Mouse (Mus musculus) A20 (cell line): ENCODE measurements around the gene Gramd4.

Experiments
- DNase-seq: peaks from one replicate; pipeline ENCODE4 v3.0.0-alpha.2; 2011; ENCODE audit warnings: low read depth, low spot score

The Gramd4 gene

GRCm38 (mm10) chr15:86070368-86070767, 12.9 kb downstream of the Gramd4 start:
- no peak for DNase-seq

DNA sequence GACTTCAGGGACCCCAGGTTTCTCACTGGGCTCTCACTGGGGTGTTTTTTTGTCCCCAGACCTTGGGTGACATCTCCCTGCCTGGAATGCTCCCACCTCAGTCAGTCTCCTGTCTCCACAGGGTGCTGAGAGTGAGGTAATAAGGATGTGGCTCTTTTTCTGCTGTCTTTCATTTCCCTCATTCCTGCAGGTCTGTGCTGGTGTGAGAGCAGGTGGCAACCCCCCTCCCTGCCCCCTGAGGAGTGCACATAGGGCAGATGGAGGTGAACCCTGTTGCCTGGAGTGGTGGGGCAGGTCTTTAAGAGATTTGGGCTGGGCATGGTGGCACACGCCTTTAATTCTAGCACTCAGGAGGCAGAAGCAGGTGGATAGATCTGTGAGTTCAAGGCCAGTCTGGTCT, 13.7 kb downstream of the Gramd4 start:
- peak; percentile 57 for DNase-seq

GRCm38 (mm10) chr15:86074171-86074937, 16.9 kb downstream of the Gramd4 start:
- no peak for DNase-seq

DNA sequence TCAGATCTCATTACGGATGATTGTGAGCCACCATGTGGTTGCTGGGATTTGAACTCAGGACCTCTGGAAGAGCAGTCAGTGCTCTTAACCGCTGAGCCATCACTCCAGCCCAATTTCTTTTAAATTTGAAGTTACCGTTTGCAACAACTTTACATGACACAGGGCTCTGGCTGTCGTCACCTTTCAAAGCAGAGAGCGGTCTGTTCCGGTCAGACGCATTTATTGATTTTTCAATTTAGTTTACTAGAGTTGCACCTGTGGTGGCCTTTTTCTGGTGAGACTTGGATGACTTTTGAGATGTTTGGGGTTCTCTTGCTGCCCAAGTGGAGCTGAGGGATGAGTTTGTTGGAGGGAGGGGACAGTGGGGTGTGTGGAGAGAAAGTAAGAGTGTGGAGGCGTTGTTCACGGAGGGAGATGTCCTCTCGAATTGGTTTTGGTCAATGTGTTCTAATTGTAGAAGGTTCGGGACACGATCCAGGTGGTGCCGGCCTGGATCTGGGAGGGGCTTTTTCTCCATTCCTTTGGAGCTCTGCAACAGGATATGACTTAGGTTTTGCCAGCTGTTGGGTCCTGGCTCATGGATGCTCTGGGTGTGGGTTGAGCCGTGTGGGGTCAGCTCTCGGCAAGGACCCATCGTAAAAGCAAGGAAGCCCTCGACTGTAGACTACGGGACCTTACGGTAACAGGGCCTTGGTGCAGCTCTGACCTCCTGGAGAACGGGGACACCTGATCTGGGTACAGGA, 18.0 kb downstream of the Gramd4 start:
- DNase-seq: no peak

DNA sequence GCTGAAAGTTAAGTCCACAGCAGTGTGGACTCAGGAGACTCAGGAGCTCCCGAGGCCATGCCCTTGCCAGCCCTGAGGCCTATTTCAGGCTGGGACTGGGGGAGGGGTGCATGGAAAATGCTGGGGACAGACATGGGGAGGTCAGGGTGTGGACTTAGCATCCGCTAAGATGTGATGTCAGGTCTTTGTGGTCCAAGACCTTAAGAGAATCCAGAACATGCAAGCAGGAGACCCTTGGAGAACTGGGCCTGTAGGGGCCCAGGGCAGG, 18.5 kb downstream of the Gramd4 start:
- no peak for DNase-seq

DNA sequence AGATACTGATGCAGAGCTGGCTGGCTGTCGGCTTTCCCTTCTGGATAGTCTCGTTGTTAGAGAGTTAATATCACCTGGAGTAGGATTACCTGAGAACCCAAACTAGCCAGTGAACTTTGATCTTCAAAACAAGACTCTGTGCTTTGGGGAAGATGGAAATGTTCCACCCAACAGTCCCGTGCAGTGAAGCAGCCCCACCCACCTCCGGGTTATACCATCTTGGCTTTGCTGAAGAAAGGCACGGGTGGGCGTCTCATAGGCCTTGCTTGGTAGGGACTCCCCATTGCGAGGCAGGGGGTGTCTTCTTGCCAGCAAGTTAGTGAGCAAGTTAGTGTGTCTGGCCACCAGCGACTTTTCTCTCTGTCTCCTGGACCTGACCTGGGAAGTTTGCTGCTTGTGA, 18.9 kb downstream of the Gramd4 start:
- no peak for DNase-seq

- DNase-seq: no peak
Measured at GRCm38 (mm10) chr15:86077934-86078333, 20.4 kb downstream of the Gramd4 start.

DNA sequence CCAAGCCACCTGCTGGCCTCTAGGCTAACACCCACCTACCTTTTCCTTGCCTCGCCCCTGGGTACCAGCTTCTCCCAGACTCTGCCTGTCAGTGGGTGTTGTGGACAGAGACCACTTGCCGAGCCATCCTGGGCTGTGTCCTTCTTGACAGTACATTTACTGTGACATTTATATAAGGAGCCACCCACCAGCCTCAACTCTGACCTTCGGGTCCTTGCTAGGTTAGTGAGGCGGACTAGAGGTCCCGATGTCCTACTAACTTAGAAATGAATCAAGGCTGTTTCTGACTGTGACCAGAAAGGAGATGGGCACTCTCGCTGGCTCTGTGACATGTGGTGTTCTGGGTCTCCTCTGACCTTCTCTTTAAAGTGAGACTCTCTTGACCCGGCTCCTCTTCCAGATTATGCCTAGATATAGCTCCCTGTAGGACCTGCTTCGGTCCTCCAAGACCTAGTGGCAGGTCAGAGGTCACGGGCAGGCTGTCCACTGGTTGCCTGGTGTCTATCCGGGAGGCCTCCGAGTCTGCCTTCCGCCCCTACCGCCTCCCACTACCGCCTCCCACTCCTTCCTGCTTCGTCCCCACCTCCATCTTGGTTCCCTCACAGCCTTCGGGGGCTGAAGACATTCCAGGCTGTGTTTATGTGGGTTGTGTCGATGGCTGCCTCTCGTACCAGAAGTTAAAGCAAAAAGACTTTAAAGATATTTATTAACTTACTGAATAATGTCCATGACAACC, 21.2 kb downstream of the Gramd4 start:
- DNase-seq: no peak

DNA sequence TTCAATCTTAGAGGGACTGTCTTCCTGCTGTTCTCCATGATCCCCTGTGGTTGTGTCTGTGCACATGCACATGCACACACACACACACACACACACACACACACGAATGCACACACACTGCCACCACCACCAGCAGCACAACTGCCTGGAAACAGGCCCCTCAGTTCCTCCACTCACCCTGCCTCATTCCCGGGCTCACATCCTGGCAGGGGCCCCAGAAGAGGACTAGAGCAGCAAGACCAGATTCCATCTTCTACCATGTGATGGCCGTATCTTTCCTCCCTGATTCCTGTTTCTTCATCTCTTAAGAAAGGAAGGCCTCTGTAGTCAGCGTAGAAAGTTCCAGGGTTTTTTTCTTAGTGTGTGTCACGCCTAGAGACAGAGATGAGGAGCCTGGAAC, 22.0 kb downstream of the Gramd4 start:
- no peak for DNase-seq

GRCm38 (mm10) chr15:86079876-86080275, 22.4 kb downstream of the Gramd4 start:
- DNase-seq: no peak

DNA sequence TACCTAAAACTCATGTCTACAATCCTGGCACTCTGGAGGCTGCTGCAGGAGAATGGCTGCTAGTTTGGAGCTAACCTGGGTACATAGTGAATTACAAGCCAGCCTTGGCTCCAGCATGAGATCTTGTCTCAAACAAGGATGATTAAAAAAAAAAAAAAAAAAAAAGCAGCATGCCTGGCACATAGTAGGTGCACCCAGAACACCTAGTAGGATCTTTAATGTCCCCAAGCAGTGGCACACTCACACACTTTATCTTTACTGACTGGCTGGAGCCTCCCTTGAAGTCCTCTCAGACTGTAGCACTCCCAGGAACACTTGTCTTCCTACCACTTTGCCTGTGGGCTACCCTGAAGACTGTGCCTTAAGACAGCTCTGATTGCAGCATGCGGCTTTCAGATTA, 22.9 kb downstream of the Gramd4 start:
- DNase-seq: no peak

DNA sequence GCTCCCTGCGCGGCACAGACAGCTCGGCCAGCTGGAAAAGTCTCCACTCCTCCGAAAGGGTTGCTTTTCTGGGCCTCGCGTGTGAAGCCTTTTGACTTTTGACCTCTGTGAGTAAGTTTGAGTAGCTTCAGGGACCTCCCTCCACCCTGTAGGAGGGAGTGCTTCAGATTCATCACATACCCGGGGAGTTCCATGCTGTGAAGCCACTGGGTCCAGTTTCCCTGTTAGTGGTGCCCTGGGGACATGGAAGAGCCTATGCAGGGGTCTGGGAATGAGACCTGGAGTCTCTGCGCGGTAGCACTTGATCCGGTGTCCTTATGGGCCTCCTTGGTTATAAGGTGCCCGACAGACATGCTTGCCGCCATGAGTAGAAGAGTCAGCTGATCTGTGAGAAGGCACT, 24.2 kb downstream of the Gramd4 start:
- no peak for DNase-seq

GRCm38 (mm10) chr15:86082551-86082961, 25.1 kb downstream of the Gramd4 start:
- no peak for DNase-seq

GRCm38 (mm10) chr15:86083261-86083741, 25.8 kb downstream of the Gramd4 start:
- no peak for DNase-seq

GRCm38 (mm10) chr15:86085301-86086225, 28.1 kb downstream of the Gramd4 start:
- DNase-seq: peak; percentile 35

DNA sequence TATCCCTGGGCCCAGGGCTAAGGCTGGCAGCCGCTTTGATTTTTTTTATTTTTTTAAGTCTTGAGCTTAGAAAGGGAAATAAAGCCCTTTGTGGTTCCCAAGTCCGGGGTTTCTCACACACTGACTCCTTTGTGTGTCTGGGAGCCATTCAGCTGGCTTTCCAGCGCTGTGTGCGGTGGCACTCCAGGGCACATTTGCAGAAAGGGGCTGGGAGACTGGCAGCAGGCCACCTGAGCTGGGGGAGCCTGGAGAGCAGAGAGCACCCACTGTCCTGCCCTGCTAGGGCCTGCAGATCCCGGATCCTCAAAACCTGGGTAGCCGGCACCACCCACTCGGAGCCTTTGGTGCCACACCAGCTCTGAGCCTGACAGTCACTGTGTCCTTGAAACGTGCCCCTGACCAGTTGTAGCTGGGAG, 28.8 kb downstream of the Gramd4 start:
- no peak for DNase-seq

DNA sequence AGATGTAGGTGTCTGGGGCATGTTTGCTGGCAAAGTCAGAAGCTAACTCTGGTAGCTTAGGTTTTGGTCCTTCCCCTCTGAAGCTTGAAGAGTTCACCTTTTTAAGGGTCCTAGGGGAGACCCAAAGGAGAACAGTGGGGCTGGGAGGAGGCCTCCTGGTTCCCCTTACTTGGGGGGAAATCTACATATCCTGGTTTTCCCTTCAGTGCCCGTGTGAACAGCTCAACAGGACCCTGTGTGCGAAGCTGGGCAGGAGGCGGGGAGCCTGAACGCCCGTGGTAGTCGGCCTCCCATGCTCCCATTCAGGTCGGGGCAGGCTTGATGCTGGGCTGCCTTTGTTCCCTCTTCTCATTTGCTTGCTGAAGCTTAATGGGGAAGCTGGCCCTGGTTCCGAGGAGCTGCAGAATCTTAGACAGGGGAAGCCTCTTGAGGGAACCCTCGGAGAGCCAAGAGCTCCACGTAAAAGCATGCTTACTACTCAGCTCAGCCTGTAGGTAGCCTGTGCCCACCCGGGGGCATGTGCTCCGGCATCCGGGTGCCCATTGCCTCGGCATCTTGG, 30.2 kb downstream of the Gramd4 start:
- no peak for DNase-seq

DNA sequence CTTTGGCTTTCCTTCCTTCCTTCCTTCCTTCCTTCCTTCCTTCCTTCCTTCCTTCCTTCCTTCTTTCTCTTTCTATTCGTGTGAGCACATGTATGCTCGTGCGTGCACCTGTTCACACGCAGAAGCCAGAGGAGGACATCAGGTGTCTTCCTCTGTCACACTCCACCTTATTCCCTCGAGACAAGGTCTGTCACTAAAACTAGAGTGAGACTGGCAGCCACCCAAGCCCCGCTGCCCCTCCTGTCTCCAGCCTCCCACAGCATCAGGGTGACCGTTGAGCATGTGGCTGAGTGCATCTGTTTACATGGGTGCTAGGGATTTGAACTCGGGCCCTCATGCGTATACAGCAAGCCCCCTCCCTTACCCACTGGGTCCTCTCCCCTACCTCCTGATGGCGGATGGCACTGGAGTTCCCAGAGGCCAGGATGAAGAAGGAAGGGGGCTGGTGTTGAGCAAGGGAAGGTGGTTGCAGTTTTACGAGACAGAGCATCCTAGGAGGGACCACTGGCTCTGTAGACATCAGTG, 30.8 kb downstream of the Gramd4 start:
- no peak for DNase-seq

DNA sequence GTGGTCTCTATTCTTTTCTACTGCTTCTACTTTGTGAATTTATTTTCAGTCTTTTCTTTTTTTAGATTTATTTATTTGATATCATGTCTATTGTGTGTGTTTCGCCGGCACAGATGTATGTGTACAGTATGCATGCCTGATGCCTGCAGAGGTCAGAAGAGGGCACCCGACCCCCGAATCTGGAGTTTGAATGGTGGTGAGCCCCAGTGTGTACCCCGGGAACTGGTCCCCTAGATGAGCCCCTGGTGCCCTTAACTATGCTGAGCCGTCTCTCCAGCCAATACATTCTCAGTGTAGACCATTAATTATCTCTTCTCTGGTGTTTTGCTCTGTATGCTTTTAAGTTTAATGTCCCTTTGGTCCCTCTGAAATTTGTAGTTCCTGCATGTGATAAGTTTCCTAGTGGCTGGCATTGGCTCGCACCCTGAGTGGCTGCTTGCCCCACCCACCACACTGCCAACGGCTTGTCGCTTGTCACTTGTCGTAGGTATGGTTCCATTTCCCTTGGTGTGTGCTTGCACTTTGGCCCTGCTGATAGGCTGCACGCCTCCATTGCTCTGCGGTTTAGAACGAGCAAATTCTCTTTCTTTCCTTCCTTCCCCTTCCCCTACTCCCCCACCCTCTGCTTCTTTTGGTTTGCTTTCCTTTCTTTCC, 31.7 kb downstream of the Gramd4 start:
- no peak for DNase-seq

GRCm38 (mm10) chr15:86089991-86090529, 32.6 kb downstream of the Gramd4 start:
- no peak for DNase-seq
